Mouse (Mus musculus): Measurements from ENCODE around the gene Cdhr5.

GRCm38 (mm10) chr7:141222696-141223215, 53.8 kb downstream of the Cdhr5 start:
- TF ChIP-seq POLR2AphosphoS2 (IDR thresholded peaks at IDR 0.05; ENCODE audit: insufficient read length, low read depth) (no peak), POLR2A (IDR thresholded peaks at IDR 0.05; ENCODE audit: insufficient read length, low read depth) (no peak), TCF12 (IDR thresholded peaks at IDR 0.05; ENCODE audit: insufficient read depth, poor library complexity, severe bottlenecking) (no peak), MYOD1 (IDR thresholded peaks at IDR 0.05; ENCODE audit: control insufficient read depth in 1 of 3, insufficient read length in 2 of 3, low read depth in 2 of 3) (no peak), E2F4 (IDR thresholded peaks at IDR 0.05; ENCODE audit: insufficient read depth) (no peak), USF1 (IDR thresholded peaks at IDR 0.05; ENCODE audit: low read depth) (no peak), MYOG (IDR thresholded peaks at IDR 0.05; ENCODE audit: control insufficient read depth in 1 of 3, insufficient read depth in 1 of 3, insufficient read length in 2 of 3, low read depth in 2 of 3) (no peak), MAX (IDR thresholded peaks at IDR 0.05; ENCODE audit: low read depth) (no peak), SRF (IDR thresholded peaks at IDR 0.05; ENCODE audit: control insufficient read depth, insufficient read length, low read depth) (no peak), REST (IDR thresholded peaks at IDR 0.05; ENCODE audit: insufficient read depth, insufficient read length) (no peak)

Data from myocyte (in vitro differentiated cells).